Mouse (Mus musculus) kidney, adult 18-20 months (tissue): ENCODE results near the gene Olfr1493-ps1.

Experiments
- DNase-seq: peaks from one replicate; pipeline ENCODE4 v3.0.0; 2021

Olfr1493-ps1 gene

DNA sequence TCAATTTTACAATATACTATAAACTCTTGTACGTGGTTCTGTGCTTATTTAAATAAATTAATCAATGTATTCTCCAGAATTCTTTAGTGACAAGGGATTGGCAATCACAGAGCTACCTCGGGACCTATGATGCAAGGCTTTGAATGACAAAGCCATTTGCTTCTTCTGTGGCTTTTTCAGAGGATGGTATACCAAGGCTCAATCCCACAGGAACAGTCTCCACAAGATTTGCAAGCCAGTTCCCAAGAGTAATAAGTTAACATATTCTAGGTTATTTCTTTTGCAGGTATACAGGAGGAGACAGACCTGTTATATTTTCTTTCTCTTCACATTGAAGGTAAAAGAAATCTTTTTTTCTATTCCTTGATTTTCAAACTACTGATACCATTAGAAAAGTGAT is at the start of gene Olfr1493-ps1:
TSS of gene Olfr1493-ps1 (plus strand) at position 301 of the 400 bp plus-strand sequence.
- DNase-seq: no peak

DNA sequence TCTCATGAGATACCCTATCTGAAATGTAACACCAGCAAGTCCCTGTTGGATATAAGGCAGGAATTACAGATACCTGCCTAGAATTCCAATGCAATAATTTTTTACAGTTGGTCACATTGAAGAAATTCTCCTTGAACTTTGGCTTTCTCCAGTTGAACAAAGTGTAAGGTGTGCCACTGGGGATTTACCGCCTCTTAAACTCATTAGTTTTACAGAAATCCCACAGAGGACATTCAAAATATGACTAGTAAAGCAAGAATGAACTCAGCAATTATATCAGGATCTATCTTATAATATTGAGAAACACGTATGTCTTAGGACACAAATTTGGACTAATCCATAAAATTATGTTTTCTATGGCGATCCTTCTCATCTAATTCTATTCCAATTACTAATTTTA is 26.1 kb upstream of the Olfr1493-ps1 start, which contains the start of gene Olfr1491:
TSS of gene Olfr1491 (plus strand) at position 301 of the 400 bp plus-strand sequence.
- DNase-seq: no peak

GRCm38 (mm10) chr19:13739428-13739827 is 16.4 kb downstream of the Olfr1493-ps1 start, which contains the start of gene Olfr1494:
Gene Olfr1494 (plus strand): TSS chr19:13739728.
- no peak for DNase-seq

GRCm38 (mm10) chr19:13749366-13749765 is 26.3 kb downstream of the Olfr1493-ps1 start:
- no peak for DNase-seq

DNA sequence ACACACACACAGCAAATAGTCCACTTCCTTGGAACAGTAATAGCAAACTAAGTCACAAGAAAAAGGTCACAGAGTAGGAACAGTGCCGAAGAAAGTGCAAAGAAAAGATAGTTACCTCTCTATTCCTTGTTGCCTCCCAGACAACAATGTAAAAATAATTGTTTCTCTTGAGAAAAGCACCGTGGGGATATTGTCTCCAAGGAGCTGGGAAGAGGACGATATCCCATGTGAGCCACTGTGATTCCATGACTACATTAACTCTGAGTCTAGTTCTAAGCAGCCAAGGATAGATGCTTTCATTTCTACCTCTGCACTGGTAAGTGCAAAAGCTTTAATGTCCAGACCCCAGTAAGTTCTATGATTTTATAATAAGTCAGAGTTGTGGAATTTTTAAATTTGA is 41.2 kb downstream of the Olfr1493-ps1 start, which contains the start of gene Olfr1495:
TSS of gene Olfr1495 (plus strand) at position 301 of the 400 bp plus-strand sequence.
- DNase-seq: no peak

- no peak for DNase-seq
These were observed 45.6 kb downstream of the Olfr1493-ps1 start for GRCm38 (mm10) chr19:13768565-13769276.

DNA sequence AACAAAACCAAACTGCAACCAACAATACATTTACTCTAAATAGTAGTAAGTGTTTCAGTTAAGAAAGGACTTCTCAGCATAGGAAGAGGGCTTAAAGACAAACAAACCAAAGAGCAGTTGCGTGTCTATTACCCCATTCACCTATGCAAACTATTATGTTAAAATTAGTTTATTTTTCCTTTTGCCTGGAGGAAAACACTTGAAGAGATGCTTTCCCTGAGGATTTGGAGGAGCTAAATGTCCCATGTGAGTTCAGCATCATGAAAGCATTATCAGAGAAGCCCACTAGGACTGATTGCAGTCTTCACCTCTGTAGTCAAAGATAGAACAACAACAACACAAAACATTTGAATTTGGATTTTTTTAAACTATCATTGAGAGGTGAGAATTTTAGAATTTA is 54.5 kb downstream of the Olfr1493-ps1 start, which contains the start of gene Olfr1496:
TSS of gene Olfr1496 (plus strand) at position 301 of the 400 bp plus-strand sequence.
- DNase-seq: no peak
